Mouse (Mus musculus) stomach, postnatal 0 days (tissue): ENCODE data around the gene Ncan. TPM values are rescaled to one million over a fixed set of nuclear protein-coding genes. Genes with fewer than 3 reads are reported as not detected.
"Not testable (repeated sequence)": the region's sequence is repeated elsewhere in the genome, so short reads cannot be mapped to it uniquely, and the experiment has no call there.

Experiments
- ATAC-seq: fragments of 200-750 bp; cut with Nextera tagmentation; 2 replicates; pipeline ENCODE4 v1.8.0; 2017; ENCODE audit not compliant: low FRiP score, low TSS enrichment
- DNase-seq: peaks from one replicate; pipeline ENCODE4 v3.0.0-alpha.2; 2016; ENCODE audit warnings: low spot score
- H3K27ac ChIP-seq: fragments of 300-500 bp; sonication (generic); replicated peaks from 2 replicates; pipeline ENCODE4 v1.5.1; 2014; ENCODE audit warnings: mild to moderate bottlenecking, control low read depth
- H3K27me3 ChIP-seq: fragments of 300-500 bp; sonication (generic); 2 replicates; pipeline ENCODE4 v1.6.1; 2014; ENCODE audit warnings: low read length; ENCODE audit not compliant: control insufficient read depth, insufficient read depth
- H3K36me3 ChIP-seq: fragments of 300-500 bp; sonication (generic); 2 replicates; pipeline ENCODE4 v1.6.1; 2014; ENCODE audit warnings: low read length, mixed read lengths; ENCODE audit not compliant: control insufficient read depth, insufficient read depth
- H3K4me1 ChIP-seq: fragments of 300-500 bp; sonication (generic); replicated peaks from 2 replicates; pipeline ENCODE4 v1.6.1; 2014; ENCODE audit warnings: antibody characterized with exemption; ENCODE audit not compliant: control insufficient read depth, insufficient read depth
- H3K4me2 ChIP-seq: fragments of 300-500 bp; sonication (generic); replicated peaks from 2 replicates; pipeline ENCODE4 v1.6.1; 2014; ENCODE audit warnings: low read depth, mild to moderate bottlenecking, control low read depth, moderate library complexity
- H3K4me3 ChIP-seq: fragments of 300-500 bp; sonication (generic); 2 replicates; pipeline ENCODE4 v1.5.1; 2014; ENCODE audit warnings: low read depth, low read length, control low read depth
- H3K9ac ChIP-seq: fragments of 300-500 bp; sonication (generic); 2 replicates; pipeline ENCODE4 v1.6.1; 2014; ENCODE audit warnings: mild to moderate bottlenecking, low read length, control low read depth, mixed read lengths
- H3K9me3 ChIP-seq: fragments of 300-500 bp; sonication (generic); 2 replicates; pipeline ENCODE4 v1.6.1; 2016; ENCODE audit warnings: low read length; ENCODE audit not compliant: control insufficient read depth
- CTCF ChIP-seq: IDR thresholded peaks from 2 replicates; pipeline ENCODE4 v1.5.1; 2016; ENCODE audit warnings: antibody characterized with exemption, low read depth, mild to moderate bottlenecking, moderate library complexity
- EP300 ChIP-seq: optimal IDR thresholded peaks from 2 replicates; pipeline ENCODE3; 2016; ENCODE audit warnings: antibody characterized with exemption
- WGBS: fragments of 180-500 bp; shearing (Covaris S2); extraction: QIAGEN DNeasy Blood & Tissue Kit; methylation state at CpG from one replicate; pipeline ENCODE4 v1.1.7; 2014; 5-methylcytosine and 5-hydroxymethylcytosine counted together
- microRNA-seq: library from miRNA; unstranded; fragments of <30 nt; microRNA quantifications from one replicate; pipeline ENCODE4, GENCODE M21; 2016
- polyA plus RNA-seq: library from polyadenylated mRNA; unstranded; fragments of >200 nt; fragmentation: Nextera tagmentation; extraction: Ambion mirVana; gene quantifications from 2 replicates; pipeline ENCODE4 v1.2.1, GENCODE M21; 2015

Ncan gene
- polyA plus RNA-seq, 1 experiment from 2014 or later: 0.17 TPM

DNA sequence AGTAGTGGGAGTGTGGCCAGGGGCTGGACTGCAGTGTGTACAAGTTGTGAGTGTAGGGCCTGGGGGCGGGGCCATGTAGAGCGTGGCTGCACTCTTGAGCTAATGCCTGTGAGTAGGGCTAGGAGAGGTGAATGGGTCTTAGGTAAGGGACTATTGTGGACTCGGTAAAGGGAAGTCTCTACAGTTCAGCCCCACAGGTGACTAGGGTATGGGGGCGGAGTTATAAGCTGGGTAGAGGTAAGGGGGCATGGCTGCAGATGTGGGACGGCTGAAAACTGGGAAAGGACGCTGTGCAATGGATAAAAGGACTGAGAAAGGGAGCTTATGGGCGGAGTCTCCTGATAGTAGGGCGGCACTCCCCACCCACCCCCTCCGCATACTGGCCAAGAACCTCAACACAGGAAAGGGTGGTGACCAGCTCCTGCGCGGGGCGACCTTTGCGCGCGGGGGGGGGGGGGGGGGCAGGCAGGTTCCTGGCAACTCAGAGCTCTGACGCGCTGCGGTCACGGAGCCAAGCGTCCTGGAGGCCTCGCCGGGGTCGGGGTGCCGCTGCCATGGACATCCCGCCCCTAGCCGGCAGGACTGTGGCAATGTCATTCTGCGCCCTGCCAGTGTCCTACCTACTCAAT lies 48.1 kb downstream of the Ncan start, which contains the start of gene Tm6sf2:
TSS of gene Tm6sf2 (plus strand) at position 484 of the 629 bp plus-strand sequence.
- Histone ChIP-seq H3K27me3 (no peaks in the 10 kb centered on the region), H3K9ac (0 out of 2 replicates have a peak within 1 kb of the TSS, but pooled peaks have one; percentile 31), H3K4me3 (peak within 1 kb of the TSS; percentile 17; the same call in 1 of the 2 replicates), H3K4me2 (peak within 1 kb of the TSS; percentile 54), H3K9me3 (no peaks in the 10 kb centered on the region), H3K36me3 (0 out of 2 replicates have a peak, but pooled peaks cover 4% of the 10 kb centered on the region), H3K27ac (no peak within 1 kb of the TSS), H3K4me1 (peaks cover 7% of the 10 kb centered on the region)
- TF ChIP-seq EP300 (no peak), CTCF (no peak)
- 11% methylated on average over 21 of the region's 27 CpGs for whole genome bisulfite sequencing
- DNase-seq: peak; percentile 82
- peak; percentile 86 for ATAC-seq

DNA sequence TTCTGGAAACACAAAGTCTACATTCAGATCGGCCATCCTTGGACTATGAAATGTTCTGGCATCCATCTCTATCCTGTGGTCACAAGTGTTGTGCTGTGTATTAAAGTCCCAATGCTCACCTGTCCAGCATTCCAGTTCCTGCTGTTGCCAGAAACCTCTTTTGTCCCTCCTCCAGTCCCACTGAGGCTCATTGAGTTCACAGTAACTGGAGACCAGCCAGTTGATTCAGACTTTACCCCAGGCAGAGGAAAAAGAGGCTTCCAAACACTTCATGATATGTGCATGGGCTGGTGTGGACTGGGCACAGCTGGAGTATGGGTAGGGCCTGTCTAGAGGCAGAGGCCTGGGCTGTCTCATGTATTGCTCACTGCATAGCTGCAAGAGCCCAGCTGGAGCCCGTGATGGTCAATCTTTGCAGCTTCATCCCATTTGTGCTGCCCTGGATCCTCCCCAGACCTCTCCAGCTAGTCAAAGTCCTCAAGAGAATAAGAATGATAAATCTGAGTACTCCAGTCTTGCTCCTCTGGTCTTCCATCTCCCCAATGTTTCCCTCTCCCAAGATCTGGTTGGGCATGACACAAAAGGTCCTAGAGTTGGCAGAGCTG lies 48.7 kb downstream of the Ncan start:
- peak overlapping the region; percentile 54; the same call in 1 of the 2 replicates for H3K4me2 ChIP-seq
- peak; percentile 21; the same call in 1 of the 2 replicates for ATAC-seq
- H3K27me3 ChIP-seq: no peaks in the 10 kb centered on the region
- no peak overlapping the region for H3K9ac ChIP-seq
- no peak overlapping the region for H3K27ac ChIP-seq
- H3K36me3 ChIP-seq: peaks cover 6% of the 10 kb centered on the region; the same call in 1 of the 2 replicates
- DNase-seq: no peak
- TF ChIP-seq EP300 (no peak), CTCF (no peak)
- peaks cover 7% of the 10 kb centered on the region for H3K4me1 ChIP-seq
- 67% methylated on average over 2 of the region's 2 CpGs for WGBS
- no peak overlapping the region for H3K4me3 ChIP-seq
- H3K9me3 ChIP-seq: no peaks in the 10 kb centered on the region

DNA sequence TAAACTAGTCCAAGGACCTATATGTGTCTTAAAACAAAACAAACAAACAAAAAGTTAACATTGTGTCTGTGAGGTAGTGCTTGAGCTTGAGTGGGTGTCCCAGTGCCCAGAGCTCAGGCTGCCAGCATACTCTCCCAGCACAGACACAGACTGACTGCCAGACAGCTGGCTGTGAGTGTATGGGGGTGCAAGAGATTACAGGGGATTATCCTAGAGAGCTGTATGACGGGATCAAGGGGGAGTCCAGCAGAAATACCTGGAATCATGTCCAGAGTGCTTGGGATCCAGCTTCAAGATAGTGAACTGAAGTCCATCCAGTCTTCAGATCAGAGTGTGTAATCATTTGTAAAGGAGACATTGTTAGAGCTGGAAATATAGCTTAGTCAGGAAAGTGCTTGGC lies 63.0 kb downstream of the Ncan start:
- no peak for ATAC-seq
- H3K27ac ChIP-seq: no peak overlapping the region
- no peaks in the 10 kb centered on the region for H3K4me1 ChIP-seq
- H3K4me2 ChIP-seq: no peak overlapping the region
- DNase-seq: no peak
- no peak overlapping the region for H3K4me3 ChIP-seq
- 63% methylated on average over 1 of the region's 1 CpGs for WGBS
- H3K27me3 ChIP-seq: no peaks in the 10 kb centered on the region
- TF ChIP-seq CTCF (no peak), EP300 (no peak)
- no peak overlapping the region for H3K9ac ChIP-seq
- peaks cover 35% of the 10 kb centered on the region for H3K36me3 ChIP-seq
- H3K9me3 ChIP-seq: no peaks in the 10 kb centered on the region

DNA sequence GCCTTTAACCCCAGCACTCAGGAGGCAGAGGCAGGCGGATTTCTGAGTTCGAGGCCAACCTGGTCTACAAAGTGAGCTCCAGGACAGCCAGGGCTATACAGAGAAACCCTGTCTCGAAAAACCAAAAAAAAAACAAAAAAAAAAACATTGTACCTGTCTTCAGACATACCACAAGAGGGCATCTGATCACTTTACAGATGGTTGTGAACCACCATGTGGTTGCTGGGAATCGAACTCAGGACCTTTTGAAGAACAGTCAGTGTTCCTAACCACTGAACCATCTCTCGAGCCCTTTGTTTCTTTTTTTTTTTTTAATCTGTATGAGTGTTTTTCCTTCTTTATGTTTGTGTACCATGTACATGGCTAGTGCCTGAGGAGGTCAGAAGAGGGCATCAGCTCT lies 70.2 kb downstream of the Ncan start:
- H3K4me3 ChIP-seq: not testable (repeated sequence)
- peaks cover 12% of the 10 kb centered on the region for H3K36me3 ChIP-seq
- 96% methylated on average over 5 of the region's 5 CpGs for WGBS

DNA sequence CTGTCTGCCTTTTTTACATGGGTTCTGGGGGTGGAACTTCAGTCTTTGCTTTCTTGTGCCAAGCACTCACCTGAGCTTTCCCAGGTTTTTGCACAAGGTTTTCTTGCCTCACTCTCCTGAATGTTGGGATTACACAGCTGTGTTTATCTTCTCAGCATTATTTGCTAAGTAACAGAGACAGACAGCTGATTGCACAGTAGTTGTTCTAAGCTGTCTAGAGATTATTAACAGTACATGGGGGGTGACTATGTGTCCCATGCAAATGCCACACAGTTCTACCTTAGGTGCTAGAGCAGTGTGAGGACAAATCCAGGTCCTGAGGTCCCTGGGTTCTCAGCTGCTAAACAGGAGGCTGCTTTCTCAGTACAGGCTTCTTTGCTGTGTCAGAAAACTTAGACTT lies 71.0 kb downstream of the Ncan start:
- H3K27me3 ChIP-seq: no peaks in the 10 kb centered on the region
- H3K9ac ChIP-seq: no peak overlapping the region
- peaks cover 9% of the 10 kb centered on the region for H3K36me3 ChIP-seq
- no peak overlapping the region for H3K4me3 ChIP-seq
- DNase-seq (no peak), ATAC-seq (no peak)
- no peaks in the 10 kb centered on the region for H3K9me3 ChIP-seq
- H3K4me2 ChIP-seq: no peak overlapping the region
- no peak for TF ChIP-seq EP300
- TF ChIP-seq CTCF: no peak
- no peaks in the 10 kb centered on the region for H3K4me1 ChIP-seq
- no peak overlapping the region for H3K27ac ChIP-seq

More for the DNA sequence above, 70.2 kb downstream of the Ncan start:
- H3K9ac ChIP-seq, DNase-seq, H3K27me3 ChIP-seq, H3K9me3 ChIP-seq, H3K27ac ChIP-seq, H3K4me1 ChIP-seq, ATAC-seq, H3K4me2 ChIP-seq: not testable (repeated sequence)

DNA sequence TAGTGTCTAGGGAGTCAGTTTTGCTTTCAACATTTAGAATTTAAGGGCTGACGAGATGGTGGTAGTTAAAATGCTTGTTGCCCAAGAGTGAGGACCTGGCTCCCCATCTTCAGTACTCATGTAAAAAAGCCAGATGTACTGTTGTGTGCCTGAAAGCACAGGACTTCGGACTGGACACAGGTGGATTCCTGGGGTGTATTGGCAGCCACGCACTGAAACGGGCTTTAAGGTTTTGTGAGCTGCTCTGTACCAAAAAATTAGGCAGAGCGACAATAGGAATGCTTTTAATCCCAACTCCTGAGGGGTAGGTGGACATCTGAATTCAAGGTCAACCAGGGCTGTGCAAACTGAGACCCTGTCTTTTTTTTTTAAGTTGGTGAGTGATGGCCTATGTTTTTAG lies 76.7 kb downstream of the Ncan start:
- Histone ChIP-seq H3K27ac (no peak overlapping the region), H3K36me3 (no peaks in the 10 kb centered on the region), H3K4me2 (peak overlapping the region; percentile 99), H3K9ac (peak overlapping the region; percentile 99), H3K9me3 (no peaks in the 10 kb centered on the region), H3K27me3 (no peaks in the 10 kb centered on the region), H3K4me3 (0 out of 2 replicates have a peak overlapping the region, but pooled peaks have one; percentile 100), H3K4me1 (peaks cover 5% of the 10 kb centered on the region; the same call in 1 of the 2 replicates)
- DNase-seq (no peak), ATAC-seq (no peak)
- TF ChIP-seq CTCF (no peak), EP300 (no peak)
- 90% methylated on average over 5 of the region's 5 CpGs for WGBS

Small RNAs within 50 kb of the gene (microRNA-seq; reads per million reads assigned to microRNA genes)
- gene Mir7066: not detected

Other genes starting within 250 kb of the Ncan start
- 0.30 and 0.36 TPM in 2 replicates for gene Cilp2, start 233.2 kb downstream of the Ncan start, polyA plus RNA-seq
- gene Tssk6, start 218.7 kb downstream of the Ncan start, polyA plus RNA-seq: 2.1 and 2.7 TPM in 2 replicates
- 199 and 205 TPM in 2 replicates for gene Ndufa13, start 218.3 kb downstream of the Ncan start, polyA plus RNA-seq
- gene Yjefn3, start 218.2 kb downstream of the Ncan start, polyA plus RNA-seq: 1.6 and 2.7 TPM in 2 replicates
- 32.4 and 36.4 TPM in 2 replicates for gene Gatad2a, start 124.5 kb downstream of the Ncan start, polyA plus RNA-seq
- gene Mau2, start 78.1 kb downstream of the Ncan start, polyA plus RNA-seq: 22.4 and 24.4 TPM in 2 replicates
- gene Sugp1, start 78.1 kb downstream of the Ncan start, polyA plus RNA-seq: 21.2 and 22.0 TPM in 2 replicates
- gene Tm6sf2, start 47.9 kb downstream of the Ncan start, polyA plus RNA-seq: 1.0 and 1.5 TPM in 2 replicates
- gene Hapln4, start 37.4 kb downstream of the Ncan start, polyA plus RNA-seq: 0.02 and 0.10 TPM in 2 replicates
- gene Nr2c2ap, start 10.5 kb upstream of the Ncan start, polyA plus RNA-seq: 31.9 and 33.6 TPM in 2 replicates
- 8.9 and 9.8 TPM in 2 replicates for gene Rfxank, start 18.3 kb upstream of the Ncan start, polyA plus RNA-seq
- gene Borcs8, start 18.6 kb upstream of the Ncan start, polyA plus RNA-seq: 30.1 and 30.5 TPM in 2 replicates
- gene Mef2b, start 18.8 kb upstream of the Ncan start, polyA plus RNA-seq: 0.10 TPM in 1 of 2 replicates, not detected in the other
- gene Tmem161a, start 51.5 kb upstream of the Ncan start, polyA plus RNA-seq: 38.2 and 40.8 TPM in 2 replicates
- gene Slc25a42, start 91.4 kb upstream of the Ncan start, polyA plus RNA-seq: 3.1 and 4.5 TPM in 2 replicates
- gene Sugp2, start 113.4 kb upstream of the Ncan start, polyA plus RNA-seq: 7.8 and 9.0 TPM in 2 replicates
- gene Armc6, start 113.6 kb upstream of the Ncan start, polyA plus RNA-seq: 11.9 and 12.9 TPM in 2 replicates
- 13.8 and 17.5 TPM in 2 replicates for gene Homer3, start 162.0 kb upstream of the Ncan start, polyA plus RNA-seq
- 35.0 and 36.0 TPM in 2 replicates for gene Ddx49, start 181.6 kb upstream of the Ncan start, polyA plus RNA-seq
- 347 and 366 TPM in 2 replicates for gene Cope, start 181.6 kb upstream of the Ncan start, polyA plus RNA-seq
- gene Cers1, start 194.9 kb upstream of the Ncan start, polyA plus RNA-seq: 2.0 and 2.6 TPM in 2 replicates
- 0.53 TPM in 2 replicates for gene Gdf1, start 208.9 kb upstream of the Ncan start, polyA plus RNA-seq
- gene Upf1, start 232.4 kb upstream of the Ncan start, polyA plus RNA-seq: 9.5 and 9.6 TPM in 2 replicates